Mouse (Mus musculus) kidney, adult 8-10 months (tissue): Measurements from ENCODE around the gene Anapc1.
"Not testable (repeated sequence)": the region's sequence is repeated elsewhere in the genome, so short reads cannot be mapped to it uniquely, and the experiment has no call there.

Experiments used
- DNase-seq, 2 experiments: peaks; one replicate each; pipeline ENCODE4 v3.0.0; 2022

The Anapc1 gene

GRCm38 (mm10) chr2:128696426-128696825 is 9.2 kb upstream of the Anapc1 start:
- peak; percentile 61 to 86 for DNase-seq

GRCm38 (mm10) chr2:128694548-128694947 is 7.4 kb upstream of the Anapc1 start:
- DNase-seq = no peak

GRCm38 (mm10) chr2:128693828-128694227 is 6.6 kb upstream of the Anapc1 start:
- not testable (repeated sequence) for DNase-seq

- no peak for DNase-seq
Observed at GRCm38 (mm10) chr2:128693236-128693635, 6.0 kb upstream of the Anapc1 start.

- DNase-seq = no peak
Observed at GRCm38 (mm10) chr2:128692771-128693170, 5.6 kb upstream of the Anapc1 start.

GRCm38 (mm10) chr2:128692336-128692735 is 5.1 kb upstream of the Anapc1 start:
- DNase-seq = no peak

GRCm38 (mm10) chr2:128687558-128688120 is 448 bp upstream of the Anapc1 start:
- no peak for DNase-seq

- no peak for DNase-seq
Observed at GRCm38 (mm10) chr2:128680661-128681060, 6.5 kb downstream of the Anapc1 start.

GRCm38 (mm10) chr2:128620578-128620977 is 66.6 kb downstream of the Anapc1 start:
- DNase-seq = no peak

- DNase-seq = no peak
Observed at GRCm38 (mm10) chr2:128615366-128615765, 71.8 kb downstream of the Anapc1 start.

GRCm38 (mm10) chr2:128613365-128613764 is 73.8 kb downstream of the Anapc1 start:
- DNase-seq = peak in 1 of 2 experiments; percentile 5

GRCm38 (mm10) chr2:128612275-128612674 is 74.9 kb downstream of the Anapc1 start:
- peak; percentile 59 to 73 for DNase-seq

GRCm38 (mm10) chr2:128611178-128611577 is 76.0 kb downstream of the Anapc1 start:
- DNase-seq = no peak

GRCm38 (mm10) chr2:128609286-128609685 is 77.9 kb downstream of the Anapc1 start:
- DNase-seq = peak in 1 of 2 experiments; percentile 8

GRCm38 (mm10) chr2:128601534-128601933 is 85.7 kb downstream of the Anapc1 start:
- DNase-seq = no peak

- no peak for DNase-seq
Observed at GRCm38 (mm10) chr2:128592301-128592700, 94.9 kb downstream of the Anapc1 start.

GRCm38 (mm10) chr2:128590909-128591308 is 96.3 kb downstream of the Anapc1 start, which contains the start of gene Spdye4c:
TSS of gene Spdye4c (plus strand) at chr2:128591209.
- DNase-seq = no peak

GRCm38 (mm10) chr2:128582881-128583280 is 104.3 kb downstream of the Anapc1 start:
- DNase-seq = no peak

GRCm38 (mm10) chr2:128572726-128573624 is 114.2 kb downstream of the Anapc1 start:
- peak; percentile 57 to 83 for DNase-seq

GRCm38 (mm10) chr2:128571001-128571400 is 116.2 kb downstream of the Anapc1 start:
- no peak for DNase-seq

GRCm38 (mm10) chr2:128568490-128568889 is 118.7 kb downstream of the Anapc1 start:
- DNase-seq = no peak

- peak in 1 of 2 experiments; percentile 6 for DNase-seq
Observed at GRCm38 (mm10) chr2:128568018-128568417, 119.2 kb downstream of the Anapc1 start.

- peak; percentile 11 to 32 for DNase-seq
Observed at GRCm38 (mm10) chr2:128566304-128567147, 120.7 kb downstream of the Anapc1 start.
